Mouse (Mus musculus) megakaryocyte, embryonic 14.5 days (primary cell): ENCODE measurements around the gene Bfsp1.

Experiments used
- FLI1 ChIP-seq: IDR thresholded peaks from 2 replicates; pipeline ENCODE4 v1.6.1; 2012; ENCODE audit warnings: low read length, inconsistent platforms, mixed read lengths
- GATA1 ChIP-seq: IDR thresholded peaks from 3 replicates; pipeline ENCODE4 v1.6.1; 2012; ENCODE audit warnings: mixed read lengths, low read length, inconsistent platforms, borderline replicate concordance

DNA sequence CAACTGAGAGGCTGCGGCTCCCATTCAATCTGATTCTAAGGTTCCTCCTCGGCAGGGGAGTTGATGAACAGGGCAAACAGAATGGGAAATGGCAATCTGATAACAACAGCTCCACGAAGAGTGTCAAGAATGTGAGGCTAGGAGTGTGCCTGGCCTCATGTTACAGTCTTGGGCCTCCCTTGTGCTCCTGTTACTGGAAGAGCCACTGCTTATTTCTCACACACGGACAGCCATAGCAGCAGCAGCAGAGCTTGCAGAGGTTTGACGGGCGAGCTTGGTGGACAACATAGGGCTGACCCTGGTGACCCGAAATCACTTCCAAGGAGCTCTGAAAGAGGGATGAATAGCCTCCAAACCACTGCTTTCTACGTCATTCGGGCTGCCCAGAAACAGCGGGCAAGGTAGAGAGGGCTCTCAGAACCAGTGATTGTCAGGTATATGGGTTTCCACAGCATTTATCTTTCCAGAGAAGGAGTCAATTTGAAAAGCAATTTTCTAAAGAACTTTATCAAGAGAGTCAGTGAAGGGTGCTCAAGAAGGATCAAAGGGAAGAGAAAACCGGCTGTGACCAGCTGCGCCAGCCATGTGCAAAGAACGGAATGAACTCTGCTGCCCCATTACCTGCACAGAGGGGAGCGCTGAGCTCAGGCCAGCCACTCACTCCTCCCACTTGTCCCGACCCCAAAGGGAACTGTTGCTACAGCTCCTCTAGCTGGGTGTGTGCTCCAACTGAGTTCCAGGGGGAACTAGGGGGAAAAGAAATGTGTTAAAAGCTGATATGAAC is 56.6 kb downstream of the Bfsp1 start:
- no peak for TF ChIP-seq GATA1
- TF ChIP-seq FLI1: no peak
